In genomic region chr17:70949171-70949570, GRCm38 (mm10) we compare ENCODE assay signal across 15 mouse cellular contexts.
"Had no signal": no experiment of that assay in that cellular context is flagged by ENCODE, and none has a peak within 500 bp of the region (broad histone marks: within the 10 kb centered on the region; RNA-seq: fewer than 3 reads in every experiment).

No protein-coding gene starts in this region.

- H3K27me3 ChIP-seq: neural tube, embryonic 13.5 days; neural tube, embryonic 15.5 days; stomach, embryonic 15.5 days had no signal

- H3K27ac ChIP-seq: neural tube, embryonic 13.5 days; neural tube, embryonic 15.5 days; stomach, embryonic 15.5 days; stomach, postnatal 0 days had no signal

- H3K4me1 ChIP-seq: neural tube, embryonic 13.5 days; neural tube, embryonic 15.5 days; stomach, embryonic 15.5 days had no signal

- H3K9me3 ChIP-seq: neural tube, embryonic 13.5 days; neural tube, embryonic 15.5 days; stomach, embryonic 15.5 days had no signal

- H3K9ac ChIP-seq: neural tube, embryonic 13.5 days; neural tube, embryonic 15.5 days; stomach, embryonic 15.5 days had no signal

- H3K4me3 ChIP-seq: neural tube, embryonic 13.5 days; neural tube, embryonic 15.5 days; stomach, embryonic 15.5 days had no signal

- DNase-seq: right cerebral cortex, adult 18-20 months; right cerebral cortex, postnatal 14 days; right cerebral cortex, postnatal 25 days; right cerebral cortex, postnatal 4 days; spleen, adult 18-20 months; thymus, adult 18-20 months; thymus, adult 2 months; thymus, postnatal 14 days; thymus, postnatal 25 days; thymus, postnatal 36 days; thymus, postnatal 4 days had no signal

- H3K36me3 ChIP-seq: neural tube, embryonic 13.5 days; neural tube, embryonic 15.5 days; stomach, embryonic 15.5 days had no signal
